Mouse (Mus musculus) kidney, embryonic 14.5 days (tissue): ENCODE measurements around the gene Gpatch1. TPM values are rescaled to one million over a fixed set of nuclear protein-coding genes. Genes with fewer than 3 reads are reported as not detected.
A peak's percentile ranks its signal among the peaks of the same experiment; 100 is the strongest.
"Not testable (repeated sequence)": the region's sequence is repeated elsewhere in the genome, so short reads cannot be mapped to it uniquely, and the experiment has no call there.

Experiments used
- ATAC-seq: fragments of 200-750 bp; cut with Nextera tagmentation; 2 replicates; pipeline ENCODE4 v1.8.0; 2017; ENCODE audit warnings: moderate number of reproducible peaks, mild to moderate bottlenecking, moderate TSS enrichment, moderate library complexity; ENCODE audit not compliant: low FRiP score, low TSS enrichment
- H3K27ac ChIP-seq: fragments of 300-500 bp; sonication (generic); 2 replicates; pipeline ENCODE4 v1.5.1; 2014; ENCODE audit warnings: low read depth, mild to moderate bottlenecking, low read length, moderate library complexity, mixed read lengths
- H3K27me3 ChIP-seq: fragments of 300-500 bp; sonication (generic); 2 replicates; pipeline ENCODE4 v1.6.1; 2014; ENCODE audit warnings: mild to moderate bottlenecking, low read length; ENCODE audit not compliant: control insufficient read depth, insufficient read depth
- H3K36me3 ChIP-seq: fragments of 300-500 bp; sonication (generic); 2 replicates; pipeline ENCODE4 v1.6.1; 2014; ENCODE audit warnings: low read length, mixed read lengths; ENCODE audit not compliant: control insufficient read depth, insufficient read depth
- H3K4me1 ChIP-seq: fragments of 300-500 bp; sonication (generic); 2 replicates; pipeline ENCODE4 v1.6.1; 2014; ENCODE audit warnings: low read length, mixed read lengths; ENCODE audit not compliant: control insufficient read depth, insufficient read depth
- H3K4me2 ChIP-seq: fragments of 300-500 bp; sonication (generic); replicated peaks from 2 replicates; pipeline ENCODE4 v1.6.1; 2014; ENCODE audit warnings: low read depth, mild to moderate bottlenecking, low read length
- H3K4me3 ChIP-seq: fragments of 300-500 bp; sonication (generic); 2 replicates; pipeline ENCODE4 v1.5.1; 2014; ENCODE audit warnings: mild to moderate bottlenecking, low read length
- H3K9ac ChIP-seq: fragments of 300-500 bp; sonication (generic); 2 replicates; pipeline ENCODE4 v1.6.1; 2014; ENCODE audit warnings: low read depth, mild to moderate bottlenecking, low read length, moderate library complexity
- H3K9me3 ChIP-seq: fragments of 300-500 bp; sonication (generic); 2 replicates; pipeline ENCODE4 v1.6.1; 2016; ENCODE audit warnings: low read length; ENCODE audit not compliant: control insufficient read depth
- WGBS: fragments of 180-500 bp; shearing (Covaris S2); extraction: QIAGEN DNeasy Blood & Tissue Kit; methylation state at CpG from one replicate; pipeline ENCODE4 v1.1.7; 2014; 5-methylcytosine and 5-hydroxymethylcytosine counted together
- polyA plus RNA-seq: library from polyadenylated mRNA; unstranded; fragments of >200 nt; fragmentation: Nextera tagmentation; extraction: Ambion mirVana; gene quantifications from 2 replicates; pipeline ENCODE4 v1.2.1, GENCODE M21; 2014

Gpatch1 gene
- polyA plus RNA-seq, 1 experiment from 2014 or later, result 20.5 TPM

- WGBS, result 1% methylated on average over 35 of the region's 52 CpGs
- Histone ChIP-seq H3K4me3 (peak within 1 kb of the TSS; percentile 67), H3K4me1 (peaks cover 4% of the 10 kb centered on the region; the same call in 1 of the 2 replicates), H3K36me3 (no peaks in the 10 kb centered on the region), H3K27me3 (no peaks in the 10 kb centered on the region), H3K9me3 (no peaks in the 10 kb centered on the region), H3K4me2 (peak within 1 kb of the TSS; percentile 92), H3K27ac (peak within 1 kb of the TSS; percentile 48), H3K9ac (peak within 1 kb of the TSS; percentile 72)
- ATAC-seq, result peak; percentile 99
These were observed 15.7 kb upstream of the Gpatch1 start, which contains the start of gene Rhpn2 for GRCm38 (mm10) chr7:35333692-35334526. Gene Rhpn2, plus strand, starts transcription at chr7:35334170.

DNA sequence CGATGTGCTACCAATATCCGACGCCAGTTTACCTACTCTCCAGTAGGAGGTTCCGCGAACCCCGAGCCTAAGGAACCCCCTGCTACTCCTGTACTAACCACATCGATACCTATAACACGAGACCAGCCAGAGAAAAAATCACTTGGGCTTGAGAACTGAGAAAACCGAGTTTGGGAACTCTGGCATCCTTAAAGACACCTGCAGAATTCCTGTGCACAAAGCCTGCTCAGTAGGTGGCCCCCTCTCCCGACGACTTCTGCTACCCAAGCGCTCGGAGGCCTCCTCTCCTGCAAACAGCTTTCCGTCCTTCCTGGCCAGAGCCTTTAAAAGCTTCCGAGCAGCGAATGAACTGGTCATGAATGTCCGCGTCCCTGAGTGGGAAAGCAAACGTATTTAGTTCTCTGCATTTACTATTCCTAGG, 15.0 kb upstream of the Gpatch1 start:
- H3K4me1 ChIP-seq, result peaks cover 4% of the 10 kb centered on the region; the same call in 1 of the 2 replicates
- H3K36me3 ChIP-seq, result no peaks in the 10 kb centered on the region
- no peaks in the 10 kb centered on the region for H3K9me3 ChIP-seq
- peak overlapping the region; percentile 18; the same call in 1 of the 2 replicates for H3K27ac ChIP-seq
- H3K9ac ChIP-seq, result peak overlapping the region; percentile 23; the same call in 1 of the 2 replicates
- H3K4me2 ChIP-seq, result peak overlapping the region; percentile 92
- no peak for ATAC-seq
- under 1% methylated on average over 19 of the region's 19 CpGs for WGBS
- H3K27me3 ChIP-seq, result no peaks in the 10 kb centered on the region
- peak overlapping the region; percentile 67 for H3K4me3 ChIP-seq

DNA sequence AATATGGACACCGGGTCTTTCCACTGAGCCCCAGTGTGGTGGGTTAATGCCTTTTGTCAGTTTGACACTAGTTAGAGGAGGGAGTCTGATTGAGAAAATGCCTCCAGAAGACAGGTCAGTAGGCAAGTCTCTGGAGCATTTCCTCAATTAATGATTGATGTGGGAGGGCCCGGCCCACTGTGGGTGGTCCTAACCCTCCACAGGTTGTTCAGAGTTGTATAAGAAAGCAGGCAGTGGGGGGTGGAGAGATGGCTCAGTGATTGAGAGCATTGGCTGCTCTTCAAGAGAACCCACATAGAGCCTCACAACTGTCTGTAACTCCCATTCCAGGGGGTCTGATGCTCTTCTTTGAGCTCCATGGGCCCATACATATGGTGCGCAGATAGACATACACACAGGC, 13.3 kb upstream of the Gpatch1 start:
- WGBS, result 62% methylated on average over 3 of the region's 3 CpGs

GRCm38 (mm10) chr7:35322732-35323420, 4.6 kb upstream of the Gpatch1 start:
- Histone ChIP-seq H3K9me3 (no peaks in the 10 kb centered on the region), H3K4me1 (0 out of 2 replicates have a peak, but pooled peaks cover 4% of the 10 kb centered on the region), H3K9ac (peak overlapping the region; percentile 12; the same call in 1 of the 2 replicates), H3K27ac (no peak overlapping the region), H3K4me3 (no peak overlapping the region; the same call in 1 of the 2 replicates), H3K36me3 (no peaks in the 10 kb centered on the region), H3K4me2 (peak overlapping the region; percentile 26), H3K27me3 (no peaks in the 10 kb centered on the region)
- 6% methylated on average over 11 of the region's 13 CpGs for WGBS
- no peak for ATAC-seq

More for the DNA sequence above, 13.3 kb upstream of the Gpatch1 start:
- peaks cover 4% of the 10 kb centered on the region; the same call in 1 of the 2 replicates for H3K4me1 ChIP-seq
- H3K9me3 ChIP-seq, result no peaks in the 10 kb centered on the region
- no peak for ATAC-seq
- no peak overlapping the region for H3K4me3 ChIP-seq
- no peak overlapping the region for H3K4me2 ChIP-seq
- no peak overlapping the region for H3K9ac ChIP-seq
- H3K27ac ChIP-seq, result no peak overlapping the region
- no peaks in the 10 kb centered on the region for H3K36me3 ChIP-seq
- no peaks in the 10 kb centered on the region for H3K27me3 ChIP-seq

- 55% methylated on average over 3 of the region's 3 CpGs for WGBS
- ATAC-seq, result no peak
- Histone ChIP-seq H3K9me3 (no peaks in the 10 kb centered on the region), H3K4me3 (no peak overlapping the region), H3K4me2 (no peak overlapping the region), H3K4me1 (peaks cover 9% of the 10 kb centered on the region), H3K9ac (no peak overlapping the region), H3K36me3 (no peaks in the 10 kb centered on the region), H3K27me3 (no peaks in the 10 kb centered on the region), H3K27ac (no peak overlapping the region)
These were observed 3.9 kb upstream of the Gpatch1 start for GRCm38 (mm10) chr7:35322161-35322560.

- no peak overlapping the region for H3K4me2 ChIP-seq
- 85% methylated on average over 4 of the region's 4 CpGs for WGBS
- ATAC-seq, result no peak
- H3K9ac ChIP-seq, result no peak overlapping the region
- H3K36me3 ChIP-seq, result no peaks in the 10 kb centered on the region
- H3K4me3 ChIP-seq, result no peak overlapping the region
- H3K27ac ChIP-seq, result no peak overlapping the region
- H3K27me3 ChIP-seq, result no peaks in the 10 kb centered on the region
- peaks cover 12% of the 10 kb centered on the region for H3K4me1 ChIP-seq
- no peaks in the 10 kb centered on the region for H3K9me3 ChIP-seq
These were observed 1.5 kb upstream of the Gpatch1 start for GRCm38 (mm10) chr7:35319755-35320154.

GRCm38 (mm10) chr7:35319221-35319620, 981 bp upstream of the Gpatch1 start:
- peaks cover 12% of the 10 kb centered on the region for H3K4me1 ChIP-seq
- WGBS, result 69% methylated on average over 3 of the region's 3 CpGs
- not testable (repeated sequence) for H3K27ac ChIP-seq, ATAC-seq, H3K4me2 ChIP-seq, H3K9ac ChIP-seq, H3K9me3 ChIP-seq, H3K27me3 ChIP-seq, H3K36me3 ChIP-seq, H3K4me3 ChIP-seq

- Histone ChIP-seq H3K36me3 (peaks cover 11% of the 10 kb centered on the region; the same call in 1 of the 2 replicates), H3K9me3 (no peaks in the 10 kb centered on the region), H3K4me1 (peaks cover 8% of the 10 kb centered on the region), H3K27me3 (no peaks in the 10 kb centered on the region), H3K4me3 (no peak overlapping the region), H3K4me2 (no peak overlapping the region), H3K27ac (no peak overlapping the region), H3K9ac (no peak overlapping the region)
- ATAC-seq, result no peak
These were observed 4.1 kb downstream of the Gpatch1 start for GRCm38 (mm10) chr7:35314156-35314555.

DNA sequence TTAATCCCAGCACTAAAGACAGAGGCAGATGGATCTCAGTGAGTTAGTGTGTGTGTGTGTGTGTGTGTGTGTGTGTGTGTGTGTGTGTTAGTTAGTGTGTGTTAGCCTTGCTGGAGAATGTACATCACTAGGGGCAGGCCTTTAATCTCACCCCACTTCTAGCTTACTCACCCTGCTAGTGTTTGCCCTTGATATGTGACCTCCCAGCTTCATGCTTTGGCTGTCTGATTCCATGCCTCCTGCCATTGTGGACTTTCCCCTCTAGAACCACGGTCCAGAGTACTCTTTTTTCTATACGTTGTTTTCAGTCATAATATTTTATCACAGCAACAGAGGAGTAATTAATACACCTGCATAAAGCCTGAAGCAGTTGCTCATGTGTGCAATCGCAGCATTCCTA, 7.0 kb downstream of the Gpatch1 start:
- H3K4me2 ChIP-seq, result no peak overlapping the region

More for the DNA sequence above, 7.0 kb downstream of the Gpatch1 start:
- no peaks in the 10 kb centered on the region for H3K9me3 ChIP-seq
- no peaks in the 10 kb centered on the region for H3K27me3 ChIP-seq
- no peak overlapping the region for H3K4me3 ChIP-seq
- H3K27ac ChIP-seq, result no peak overlapping the region
- peaks cover 26% of the 10 kb centered on the region for H3K36me3 ChIP-seq
- H3K9ac ChIP-seq, result no peak overlapping the region
- WGBS, result 88% methylated on average over 3 of the region's 3 CpGs
- no peaks in the 10 kb centered on the region for H3K4me1 ChIP-seq
- ATAC-seq, result no peak
